Comparison of ENCODE assay signal across 10 mouse cellular contexts in genomic region chrX:75128333-75128980, GRCm38 (mm10). TPM values are rescaled to one million over a fixed set of nuclear protein-coding genes. Genes with fewer than 3 reads are reported as not detected.
DNase-seq lines count a peak whose midpoint lies in the region; ATAC-seq and TF ChIP-seq lines count a peak whose summit lies in the region.
"Had no signal": no experiment of that assay in that cellular context is flagged by ENCODE, and none has a peak within 500 bp of the region (broad histone marks: within the 10 kb centered on the region; RNA-seq: fewer than 3 reads in every experiment).

No protein-coding gene starts in this region.

- peak; percentile 12 for DNase-seq in adrenal gland, adult 2 months
- DNase-seq in adrenal gland, adult 18-20 months (ENCODE audit: low spot score in 2 of 2) = no peak
- peak; percentile 12 to 32 for DNase-seq in spleen, postnatal 36 days (ENCODE audit: low spot score in 2 of 2)
- no peak for DNase-seq in spleen, postnatal 10 days (ENCODE audit: low spot score in 2 of 2)
- peak; percentile 66 for DNase-seq in lung, embryonic 14.5 days
- peak; percentile 52 for DNase-seq in yolk sac, embryonic 10.5 days (ENCODE audit: low spot score)
- no peak for DNase-seq in gastrocnemius, adult 18-20 months (ENCODE audit: low spot score)
- no peak for DNase-seq in neural tube, embryonic 10.5 days (ENCODE audit: extremely low spot score, low spot score)

- no peaks in the 10 kb centered on the region for H3K4me1 ChIP-seq in lung, embryonic 14.5 days (ENCODE audit: insufficient read depth)
- H3K4me1 ChIP-seq: midbrain, embryonic 12.5 days had no signal

- ATAC-seq in lung, embryonic 14.5 days (ENCODE audit: insufficient read depth) = no peak

- no peaks in the 10 kb centered on the region for H3K27me3 ChIP-seq in lung, embryonic 14.5 days (ENCODE audit: insufficient read depth, low read length)
- H3K27me3 ChIP-seq: midbrain, embryonic 12.5 days had no signal

- H3K9me3 ChIP-seq in lung, embryonic 14.5 days (ENCODE audit: low read depth, low read length) = no peaks in the 10 kb centered on the region
- H3K9me3 ChIP-seq: midbrain, embryonic 12.5 days had no signal

- no peak overlapping the region for H3K9ac ChIP-seq in lung, embryonic 14.5 days
- H3K9ac ChIP-seq: midbrain, embryonic 12.5 days had no signal

- TF ChIP-seq CTCF in lung, embryonic 14.5 days (IDR thresholded peaks at IDR 0.05; ENCODE audit: low read depth) = no peak

- peaks cover 12% of the 10 kb centered on the region for H3K36me3 ChIP-seq in lung, embryonic 14.5 days (ENCODE audit: insufficient read depth)
- H3K36me3 ChIP-seq: midbrain, embryonic 12.5 days had no signal

- H3K27ac ChIP-seq in lung, embryonic 14.5 days (ENCODE audit: low read depth) = no peak overlapping the region
- H3K27ac ChIP-seq: midbrain, embryonic 12.5 days had no signal

- no peak overlapping the region for H3K4me3 ChIP-seq in lung, embryonic 14.5 days (ENCODE audit: low read depth, low read length)
- H3K4me3 ChIP-seq: midbrain, embryonic 12.5 days had no signal

- peak overlapping the region; percentile 35 for H3K4me2 ChIP-seq in lung, embryonic 14.5 days
- H3K4me2 ChIP-seq: midbrain, embryonic 12.5 days had no signal

RNA-seq across cellular contexts. Expression of gene Mpp1, which starts 2.4 kb away (rescaled TPM):
- total RNA-seq in adrenal gland, adult 2 months (2021) = 10 to 100 TPM; 38.5 to 60.2 TPM
- polyA plus RNA-seq in adrenal gland, adult 2 months (2012; rRNA removed) = 69.9 and 101 TPM in 2 replicates
- 10 to 100 TPM; 44.0 to 45.3 TPM for total RNA-seq in adrenal gland, adult 18-20 months (2021)
- polyA plus RNA-seq in lung, embryonic 14.5 days (2014; fragmentation: Nextera tagmentation; extraction: Ambion mirVana) = 65.9 and 69.6 TPM in 2 replicates
- total RNA-seq in gastrocnemius, adult 18-20 months (2021) = 10 to 100 TPM; 10.4 to 11.8 TPM

RNA-seq across cellular contexts. Expression of gene Dkc1, which starts 32.8 kb away (rescaled TPM):
- 10 to 100 TPM; 43.3 to 44.2 TPM for total RNA-seq in adrenal gland, adult 2 months (2021)
- polyA plus RNA-seq in adrenal gland, adult 2 months (2012; rRNA removed) = 3.2 and 4.9 TPM in 2 replicates
- total RNA-seq in adrenal gland, adult 18-20 months (2021) = 10 to 100 TPM; 35.5 to 35.9 TPM
- polyA plus RNA-seq in lung, embryonic 14.5 days (2014; fragmentation: Nextera tagmentation; extraction: Ambion mirVana) = 175 and 184 TPM in 2 replicates
- 10 to 100 TPM; 27.4 to 33.9 TPM for total RNA-seq in gastrocnemius, adult 18-20 months (2021)

RNA-seq across cellular contexts. Expression of gene Smim9, which starts 35.1 kb away (rescaled TPM):
- not detected for total RNA-seq in adrenal gland, adult 2 months (2021)
- not detected in 2 replicates for polyA plus RNA-seq in adrenal gland, adult 2 months (2012; rRNA removed)
- total RNA-seq in adrenal gland, adult 18-20 months (2021) = not detected
- polyA plus RNA-seq in lung, embryonic 14.5 days (2014; fragmentation: Nextera tagmentation; extraction: Ambion mirVana) = not detected in 2 replicates
- total RNA-seq in gastrocnemius, adult 18-20 months (2021) = not detected
- polyA plus RNA-seq: gonadal fat pad, adult 2 months; midbrain, embryonic 12.5 days had no signal

RNA-seq across cellular contexts. Expression of gene Gab3, which starts 43.2 kb away (rescaled TPM):
- 1 to 10 TPM; 1.8 TPM for total RNA-seq in adrenal gland, adult 2 months (2021)
- polyA plus RNA-seq in adrenal gland, adult 2 months (2012; rRNA removed) = 0.56 and 0.65 TPM in 2 replicates
- total RNA-seq in adrenal gland, adult 18-20 months (2021) = 1 to 10 TPM; 1.3 to 1.6 TPM
- polyA plus RNA-seq in lung, embryonic 14.5 days (2014; fragmentation: Nextera tagmentation; extraction: Ambion mirVana) = 5.9 and 7.1 TPM in 2 replicates
- total RNA-seq in gastrocnemius, adult 18-20 months (2021) = under 1 TPM; 0.30 to 0.50 TPM

Comparison
In these comparisons a context has a peak if more than half of its experiments do, and no peak if none do; other contexts are left out.
1. DNase-seq: peak in adrenal gland, adult 2 months (single experiment), spleen, postnatal 36 days (2 of 2), lung, embryonic 14.5 days (single experiment) and yolk sac, embryonic 10.5 days (single experiment); none in adrenal gland, adult 18-20 months (0 of 2), spleen, postnatal 10 days (0 of 2), gastrocnemius, adult 18-20 months (single experiment) and neural tube, embryonic 10.5 days (single experiment).